Comparison of ENCODE assay signal across 24 mouse cellular contexts in genomic region chr8:47786323-47786722, GRCm38 (mm10). TPM values are rescaled to one million over a fixed set of nuclear protein-coding genes. Genes with fewer than 3 reads are reported as not detected.
"Had no signal": no experiment of that assay in that cellular context is flagged by ENCODE, and none has a peak within 500 bp of the region (broad histone marks: within the 10 kb centered on the region; RNA-seq: fewer than 3 reads in every experiment).

No protein-coding gene starts in this region.

- H3K9ac ChIP-seq: lung, embryonic 14.5 days; midbrain, embryonic 13.5 days; midbrain, embryonic 15.5 days; neural tube, embryonic 12.5 days; stomach, embryonic 15.5 days had no signal

- DNase-seq: lung, adult 18-20 months; lung, embryonic 14.5 days; lung, postnatal 10 days; right cerebral cortex, postnatal 14 days; thymus, adult 18-20 months; thymus, postnatal 14 days; thymus, postnatal 36 days had no signal

- H3K36me3 ChIP-seq: midbrain, embryonic 13.5 days; midbrain, embryonic 15.5 days; neural tube, embryonic 12.5 days; stomach, embryonic 15.5 days had no signal

- H3K4me2 ChIP-seq: lung, embryonic 14.5 days; midbrain, embryonic 11.5 days; midbrain, embryonic 13.5 days; midbrain, embryonic 15.5 days; neural tube, embryonic 12.5 days; stomach, embryonic 15.5 days had no signal

- H3K27me3 ChIP-seq: megakaryocyte, embryonic 14.5 days; midbrain, embryonic 13.5 days; midbrain, embryonic 15.5 days; neural tube, embryonic 12.5 days; stomach, embryonic 15.5 days had no signal

- H3K27ac ChIP-seq: macrophage; midbrain, embryonic 13.5 days; midbrain, embryonic 15.5 days; neural tube, embryonic 12.5 days; stomach, embryonic 15.5 days; stomach, postnatal 0 days had no signal

- H3K4me1 ChIP-seq: megakaryocyte, embryonic 14.5 days; neural tube, embryonic 12.5 days; stomach, embryonic 15.5 days had no signal

- ATAC-seq: midbrain, embryonic 13.5 days; midbrain, embryonic 15.5 days had no signal

- H3K4me3 ChIP-seq: megakaryocyte, embryonic 14.5 days; midbrain, embryonic 13.5 days; midbrain, embryonic 15.5 days; neural tube, embryonic 12.5 days; stomach, embryonic 15.5 days had no signal

- H3K9me3 ChIP-seq: midbrain, embryonic 13.5 days; midbrain, embryonic 15.5 days; neural tube, embryonic 12.5 days; stomach, embryonic 15.5 days had no signal

RNA-seq across cellular contexts. Expression of gene Cldn24, which starts 35.6 kb away (rescaled TPM):
- total RNA-seq: megakaryocyte progenitor cell, adult 5-6 weeks; midbrain, postnatal 0 days; monocyte, adult 5-6 weeks; neutrophil, adult 5-6 weeks had no signal
- polyA plus RNA-seq: liver, embryonic 16.5 days; lung, embryonic 14.5 days; lung, embryonic 16.5 days; macrophage; midbrain, embryonic 11.5 days; midbrain, embryonic 13.5 days; midbrain, embryonic 15.5 days; midbrain, postnatal 0 days; neural tube, embryonic 12.5 days; neural tube, embryonic 14.5 days; spleen, adult 2 months; stomach, embryonic 15.5 days; stomach, postnatal 0 days; thymus, postnatal 0 days had no signal

RNA-seq across cellular contexts. Expression of gene Cldn22, which starts 38.0 kb away (rescaled TPM):
- total RNA-seq: megakaryocyte progenitor cell, adult 5-6 weeks; midbrain, postnatal 0 days; monocyte, adult 5-6 weeks; neutrophil, adult 5-6 weeks had no signal
- polyA plus RNA-seq: liver, embryonic 16.5 days; lung, embryonic 14.5 days; lung, embryonic 16.5 days; macrophage; midbrain, embryonic 11.5 days; midbrain, embryonic 13.5 days; midbrain, embryonic 15.5 days; midbrain, postnatal 0 days; neural tube, embryonic 12.5 days; neural tube, embryonic 14.5 days; stomach, embryonic 15.5 days; stomach, postnatal 0 days; thymus, postnatal 0 days had no signal
